Mouse (Mus musculus) heart, adult 2 months (tissue): ENCODE measurements around the gene Gm20388. TPM values are rescaled to one million over a fixed set of nuclear protein-coding genes. Genes with fewer than 3 reads are reported as not detected.
"Not testable (repeated sequence)": the region's sequence is repeated elsewhere in the genome, so short reads cannot be mapped to it uniquely, and the experiment has no call there.

Source experiments
- DNase-seq, 2 experiments: peaks; one replicate each; pipeline ENCODE4 v3.0.0; 2021
- H3K27ac ChIP-seq: fragments of 200-600 bp; 2 replicates; pipeline ENCODE4 v1.8.1; 2022
- H3K27me3 ChIP-seq: fragments of 200-500 bp; 2 replicates; pipeline ENCODE4 v1.6.1; 2012; ENCODE audit warnings: mild to moderate bottlenecking, low read length, inconsistent platforms, mixed read lengths; ENCODE audit not compliant: control insufficient read depth, insufficient read depth
- H3K36me3 ChIP-seq: fragments of 200-500 bp; 2 replicates; pipeline ENCODE4 v1.6.1; 2012; ENCODE audit warnings: low read length, inconsistent platforms; ENCODE audit not compliant: control insufficient read depth, insufficient read depth
- H3K4me1 ChIP-seq: fragments of 200-500 bp; 2 replicates; pipeline ENCODE4 v1.6.1; 2011; ENCODE audit warnings: low read length; ENCODE audit not compliant: control insufficient read depth, insufficient read depth
- H3K4me3 ChIP-seq: fragments of 200-600 bp; 2 replicates; pipeline ENCODE4 v1.8.1; 2022
- H3K79me2 ChIP-seq: fragments of 200-500 bp; replicated peaks from 2 replicates; pipeline ENCODE4 v1.6.1; 2012; ENCODE audit warnings: mild to moderate bottlenecking, inconsistent platforms, low read length, moderate library complexity, mixed read lengths; ENCODE audit not compliant: control insufficient read depth, insufficient read depth
- H3K9ac ChIP-seq: fragments of 200-500 bp; 2 replicates; pipeline ENCODE4 v1.6.1; 2012; ENCODE audit warnings: low read depth, mild to moderate bottlenecking, control low read depth, inconsistent platforms, low read length, mixed read lengths
- CTCF ChIP-seq: fragments of 200-600 bp; IDR thresholded peaks from 2 replicates; pipeline ENCODE4 v1.8.1; 2022; ENCODE audit warnings: antibody characterized with exemption, mild to moderate bottlenecking, moderate library complexity
- EP300 ChIP-seq: fragments of 200-500 bp; IDR thresholded peaks from 2 replicates; pipeline ENCODE4 v1.6.1; 2011; ENCODE audit warnings: low read depth, low read length, control low read depth; ENCODE audit not compliant: insufficient read depth
- POLR2A ChIP-seq: fragments of 200-500 bp; IDR thresholded peaks from 2 replicates; pipeline ENCODE4 v1.6.1; 2011; ENCODE audit warnings: mild to moderate bottlenecking, low read depth, low read length, control low read depth; ENCODE audit not compliant: insufficient read depth
- WGBS: fragments of 180-500 bp; shearing (Covaris S2); methylation state at CpG from one replicate; pipeline ENCODE4 v1.1.7; 2018; 5-methylcytosine and 5-hydroxymethylcytosine counted together
- intact Hi-C: fragments of 180-260 bp; cut with DNase I; formaldehyde crosslinking; loops from one replicate; pipeline ENCODE4 v1.15.1; 2025
- polyA plus RNA-seq: library from polyadenylated mRNA; depleted of rRNA; stranded (reverse); fragments of >200 nt; gene quantifications from 2 replicates; pipeline ENCODE4 v1.2.3, GENCODE M21; 2012
- total RNA-seq, 2 experiments: library from RNA; stranded (reverse); gene quantifications; 2 replicates each; pipeline ENCODE4 v1.2.3; 2021

The Gm20388 gene
- total and polyA plus RNA-seq, 3 experiments: 1.8 to 32.3 TPM; not detected in 1

GRCm38 (mm10) chr8:123623523-123623922, 3712.9 kb downstream of the Gm20388 start:
- intact Hi-C loops, H3K79me2 ChIP-seq, DNase-seq, H3K9ac ChIP-seq, H3K4me3 ChIP-seq, H3K36me3 ChIP-seq, H3K27ac ChIP-seq, H3K4me1 ChIP-seq, H3K27me3 ChIP-seq: not testable (repeated sequence)
- WGBS: no CpG with 5 or more reads among the region's 39 CpGs

- H3K36me3 ChIP-seq: no peaks in the 10 kb centered on the region
- H3K27ac ChIP-seq: no peak overlapping the region
- intact Hi-C loops: no loop called here
- no peak for DNase-seq
- no peaks in the 10 kb centered on the region for H3K27me3 ChIP-seq
- H3K79me2 ChIP-seq: no peaks in the 10 kb centered on the region
- H3K4me1 ChIP-seq: peaks cover 2% of the 10 kb centered on the region
- TF ChIP-seq POLR2A (no peak), EP300 (no peak), CTCF (no peak)
- WGBS: 74% methylated on average over 5 of the region's 5 CpGs
- no peak overlapping the region for H3K9ac ChIP-seq
- H3K4me3 ChIP-seq: no peak overlapping the region
Measured at GRCm38 (mm10) chr8:123624274-123624673, 3713.6 kb downstream of the Gm20388 start.

- no peaks in the 10 kb centered on the region for H3K27me3 ChIP-seq
- H3K79me2 ChIP-seq: no peaks in the 10 kb centered on the region
- H3K36me3 ChIP-seq: no peaks in the 10 kb centered on the region
- no peak overlapping the region for H3K4me3 ChIP-seq
- 81% methylated on average over 1 of the region's 1 CpGs for WGBS
- peaks cover 3% of the 10 kb centered on the region for H3K4me1 ChIP-seq
- H3K27ac ChIP-seq: no peak overlapping the region
- no peak for TF ChIP-seq CTCF
- no peak for TF ChIP-seq POLR2A
- no peak for TF ChIP-seq EP300
- intact Hi-C loops: no loop called here
- no peak overlapping the region for H3K9ac ChIP-seq
- no peak for DNase-seq
Measured at GRCm38 (mm10) chr8:123624702-123625101, 3714.1 kb downstream of the Gm20388 start.

GRCm38 (mm10) chr8:123625717-123626116, 3715.1 kb downstream of the Gm20388 start:
- Histone ChIP-seq H3K27ac (no peak overlapping the region), H3K36me3 (no peaks in the 10 kb centered on the region), H3K9ac (no peak overlapping the region), H3K4me1 (peaks cover 3% of the 10 kb centered on the region), H3K4me3 (no peak overlapping the region), H3K27me3 (no peaks in the 10 kb centered on the region), H3K79me2 (no peaks in the 10 kb centered on the region)
- TF ChIP-seq CTCF: no peak
- no peak for TF ChIP-seq EP300
- no peak for TF ChIP-seq POLR2A
- DNase-seq: no peak
- intact Hi-C loops: no loop called here
- 39% methylated on average over 2 of the region's 2 CpGs for WGBS

GRCm38 (mm10) chr8:123627410-123628147, 3716.9 kb downstream of the Gm20388 start:
- 67% methylated on average over 6 of the region's 6 CpGs for WGBS
- Histone ChIP-seq H3K36me3 (no peaks in the 10 kb centered on the region), H3K27ac (no peak overlapping the region), H3K4me1 (peaks cover 3% of the 10 kb centered on the region), H3K27me3 (no peaks in the 10 kb centered on the region), H3K9ac (no peak overlapping the region), H3K4me3 (no peak overlapping the region), H3K79me2 (no peaks in the 10 kb centered on the region)
- DNase-seq: no peak
- intact Hi-C loops: no loop called here
- TF ChIP-seq POLR2A: no peak
- TF ChIP-seq CTCF: 0 out of 2 replicates have a peak, but pooled peaks have one; percentile 7
- no peak for TF ChIP-seq EP300

- TF ChIP-seq POLR2A (no peak), EP300 (peak; percentile 51; the same call in 1 of the 2 replicates)
- Histone ChIP-seq H3K9ac (no peak overlapping the region), H3K36me3 (no peaks in the 10 kb centered on the region), H3K79me2 (no peaks in the 10 kb centered on the region), H3K4me1 (peaks cover 3% of the 10 kb centered on the region), H3K4me3 (peak overlapping the region; percentile 43), H3K27ac (no peak overlapping the region), H3K27me3 (no peaks in the 10 kb centered on the region)
- intact Hi-C loops: no loop called here
- peak; percentile 56 to 68 for DNase-seq
- WGBS: 2% methylated on average over 8 of the region's 8 CpGs
Measured at GRCm38 (mm10) chr8:123628253-123628967, 3717.8 kb downstream of the Gm20388 start.
